Mouse (Mus musculus) E14TG2a.4 (cell line): Measurements from ENCODE around the gene Gm10717.
"Not testable (repeated sequence)": the region's sequence is repeated elsewhere in the genome, so short reads cannot be mapped to it uniquely, and the experiment has no call there.

Experiments used
- CTCF ChIP-seq: conservative IDR thresholded peaks from 2 replicates; pipeline ENCODE4 v1.5.1; 2014; ENCODE audit warnings: low read length
- NANOG ChIP-seq: IDR thresholded peaks from 2 replicates; pipeline ENCODE4 v1.6.1; 2014; ENCODE audit warnings: borderline replicate concordance, low read length, mixed read lengths
- POU5F1 ChIP-seq: IDR thresholded peaks from 2 replicates; pipeline ENCODE4 v1.6.1; 2014; ENCODE audit warnings: low read length, borderline replicate concordance

DNA sequence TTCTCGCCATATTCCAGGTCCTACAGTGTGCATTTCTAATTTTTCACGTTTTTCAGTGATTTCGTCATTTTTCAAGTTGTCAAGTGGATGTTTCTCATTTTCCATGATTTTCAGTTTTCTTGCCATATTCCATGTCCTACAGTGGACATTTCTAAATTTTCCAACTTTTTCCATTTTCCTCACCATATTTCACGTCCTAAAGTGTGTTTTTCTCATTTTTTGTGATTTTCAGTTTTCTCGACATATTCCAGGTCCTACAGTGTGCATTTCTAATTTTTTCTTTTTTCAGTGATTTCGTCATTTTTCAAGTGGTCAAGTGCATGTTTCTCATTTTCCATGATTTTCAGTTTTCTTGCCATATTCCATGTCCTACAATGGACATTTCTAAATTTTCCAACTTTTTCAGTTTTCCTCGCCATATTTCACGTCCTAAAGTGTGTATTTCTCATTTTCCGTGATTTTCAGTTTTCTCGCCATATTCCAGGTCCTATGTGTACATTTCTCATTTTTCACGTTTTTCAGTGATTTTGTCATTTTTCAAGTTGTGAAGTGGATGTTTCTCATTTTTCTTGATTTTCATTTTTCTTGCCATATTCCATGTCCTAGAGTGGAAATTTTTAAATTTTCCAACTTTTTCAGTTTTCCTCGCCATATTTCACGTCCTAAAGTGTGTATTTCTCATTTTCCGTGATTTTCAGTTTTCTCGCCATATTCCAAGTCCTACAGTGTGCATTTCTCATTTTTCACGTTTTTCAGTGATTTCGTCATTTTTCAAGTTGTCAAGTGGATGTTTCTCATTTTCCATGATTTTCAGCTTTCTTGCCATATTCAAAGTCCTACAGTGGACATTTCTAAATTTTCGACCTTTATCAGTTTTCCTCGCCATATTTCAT, 5.1 kb upstream of the Gm10717 start:
- not testable (repeated sequence) for TF ChIP-seq CTCF, POU5F1, NANOG
